Mouse (Mus musculus) spleen, embryonic (tissue): ENCODE results near the gene Hist2h2ab.
"Not testable (repeated sequence)": the region's sequence is repeated elsewhere in the genome, so short reads cannot be mapped to it uniquely, and the experiment has no call there.

Experiments
- CTCF ChIA-PET: fragments of 350-600 bp; sonication (Branson Sonifier 250); formaldehyde crosslinking; loops from one replicate; lab custom pipeline; 2022; lab: Charles Lee

Gene Hist2h2ab

DNA sequence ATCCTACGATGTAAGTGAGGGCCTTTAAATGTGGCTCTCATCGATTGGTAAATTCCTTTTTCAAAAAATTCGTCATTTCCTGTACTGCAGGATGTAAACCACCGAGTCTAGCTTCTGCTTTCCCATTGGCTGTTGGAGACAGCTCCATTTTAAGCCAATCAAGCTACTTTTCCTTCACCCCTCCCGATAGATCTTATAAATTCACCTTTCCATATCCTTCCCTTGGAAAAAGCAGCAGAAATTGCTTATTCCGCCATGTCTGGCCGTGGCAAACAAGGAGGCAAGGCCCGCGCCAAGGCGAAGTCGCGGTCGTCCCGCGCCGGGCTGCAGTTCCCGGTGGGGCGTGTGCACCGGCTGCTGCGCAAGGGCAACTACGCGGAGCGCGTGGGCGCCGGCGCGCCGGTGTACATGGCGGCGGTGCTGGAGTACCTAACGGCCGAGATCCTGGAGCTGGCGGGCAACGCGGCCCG lies at the start of gene Hist2h2ab, which contains the start of gene Bola1:
TSS of gene Hist2h2ab (plus strand) at position 205 of the 470 bp plus-strand sequence.
TSS of gene Bola1 (minus strand) at position 49 of the 470 bp plus-strand sequence.
- CTCF ChIA-PET: interaction anchor here (0.5 kb wide), 1 partner anchor 23 kb away, joined by 9 read pairs; no protein-coding TSS in a partner anchor

DNA sequence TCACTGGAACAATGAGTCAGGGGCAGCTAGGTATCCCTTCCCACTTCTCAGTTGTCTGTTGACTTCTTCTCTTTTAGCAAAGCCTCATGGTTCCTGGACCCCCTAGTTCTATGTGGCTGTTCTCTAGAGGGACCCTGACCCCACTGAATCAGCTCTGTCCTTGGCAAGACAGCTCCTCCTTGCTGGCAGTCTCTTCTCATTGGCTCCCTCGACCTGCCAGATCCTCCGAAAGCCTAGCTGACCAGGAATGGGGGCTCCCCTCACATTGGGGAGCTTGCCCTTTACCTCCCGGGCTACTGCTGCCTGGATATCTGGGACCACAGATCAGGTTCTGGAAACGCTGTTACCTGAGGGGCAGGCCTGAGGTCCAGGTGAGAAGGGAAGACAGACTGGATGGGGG lies 49.4 kb upstream of the Hist2h2ab start:
- CTCF ChIA-PET: interaction anchor here (1.4 kb wide), 1 partner anchor 22 kb away, joined by 3 read pairs; no protein-coding TSS in a partner anchor

DNA sequence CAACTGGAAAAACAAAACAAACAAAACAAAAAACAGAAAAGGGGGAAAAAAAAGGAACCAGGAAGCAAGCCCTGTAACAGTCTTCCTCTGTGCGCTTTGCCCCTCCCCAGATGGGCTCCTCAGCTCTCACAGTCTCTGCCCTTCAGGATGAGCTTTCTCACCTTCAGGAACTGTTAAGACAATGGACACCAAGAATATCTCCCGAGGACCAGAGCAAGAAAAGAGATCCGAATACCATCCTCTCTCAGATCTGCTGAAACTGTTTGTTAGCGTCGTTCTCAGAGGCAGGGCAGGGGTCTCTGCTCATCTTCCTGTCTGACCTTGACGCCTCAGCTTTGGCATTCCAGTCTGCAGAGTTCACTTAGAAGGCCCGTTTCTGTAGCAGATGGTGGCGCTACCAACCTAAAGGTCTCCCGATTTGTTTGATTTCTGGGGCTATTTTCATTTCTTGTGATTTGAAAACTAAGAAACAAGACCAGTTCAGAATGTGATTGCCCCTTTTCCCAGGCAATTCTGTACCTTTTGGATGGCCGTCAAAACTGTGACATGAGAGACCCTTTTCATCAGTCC lies 48.6 kb upstream of the Hist2h2ab start:
- CTCF ChIA-PET: interaction anchor here (1.4 kb wide), 1 partner anchor 23 kb away, joined by 3 read pairs; no protein-coding TSS in a partner anchor

- CTCF ChIA-PET: no interaction called here
These were observed 48.0 kb upstream of the Hist2h2ab start for GRCm38 (mm10) chr3:96171583-96172196.

DNA sequence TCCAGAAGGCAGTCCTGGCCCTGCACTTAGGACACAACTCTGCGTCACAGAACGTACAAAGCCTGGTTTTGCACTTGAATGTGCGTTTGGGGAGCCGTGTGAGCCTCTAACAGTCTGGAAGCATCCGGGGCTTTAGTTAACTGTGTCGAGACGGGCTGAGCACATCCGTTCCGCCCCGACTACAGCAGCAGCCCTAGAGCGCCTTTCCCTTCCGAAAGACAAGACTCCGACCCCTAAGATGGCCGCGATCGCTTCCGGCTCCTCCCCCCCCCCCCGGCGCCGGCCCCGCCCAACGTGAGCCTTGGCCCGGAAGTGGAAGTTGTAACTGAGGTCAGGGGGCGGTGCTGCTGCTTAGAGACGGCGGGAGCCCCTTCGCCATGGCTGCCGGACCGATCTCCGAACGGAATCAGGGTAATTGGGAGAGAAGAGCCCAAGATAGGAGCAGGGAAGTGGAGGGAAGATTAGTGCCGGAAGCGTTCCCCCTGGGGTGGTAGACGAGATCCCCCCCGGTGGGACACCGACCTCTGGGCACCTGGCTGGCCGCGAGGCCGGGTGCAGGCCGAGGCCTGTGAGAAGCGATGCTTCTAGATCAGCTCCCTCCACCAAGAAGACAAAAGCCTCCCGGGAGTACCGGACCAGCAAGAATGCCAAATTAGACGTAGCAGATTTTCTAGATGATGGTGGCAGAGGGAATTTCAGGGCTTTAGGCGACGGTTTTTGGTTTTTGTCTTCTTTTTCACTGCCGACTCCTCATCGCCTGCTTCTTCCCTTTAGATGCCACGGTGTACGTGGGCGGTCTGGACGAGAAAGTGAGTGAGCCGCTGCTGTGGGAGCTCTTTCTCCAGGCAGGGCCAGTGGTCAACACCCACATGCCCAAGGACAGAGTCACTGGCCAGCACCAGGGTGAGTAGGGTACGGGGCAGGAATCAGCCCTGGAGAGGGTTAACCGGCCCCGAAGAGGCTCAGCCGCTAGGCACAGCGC lies 47.2 kb upstream of the Hist2h2ab start, which contains the start of gene Sf3b4:
TSS of gene Sf3b4 (plus strand) at position 136 of the 982 bp plus-strand sequence.
- CTCF ChIA-PET: no interaction called here

GRCm38 (mm10) chr3:96173185-96173584 lies 46.5 kb upstream of the Hist2h2ab start:
- CTCF ChIA-PET: no interaction called here

DNA sequence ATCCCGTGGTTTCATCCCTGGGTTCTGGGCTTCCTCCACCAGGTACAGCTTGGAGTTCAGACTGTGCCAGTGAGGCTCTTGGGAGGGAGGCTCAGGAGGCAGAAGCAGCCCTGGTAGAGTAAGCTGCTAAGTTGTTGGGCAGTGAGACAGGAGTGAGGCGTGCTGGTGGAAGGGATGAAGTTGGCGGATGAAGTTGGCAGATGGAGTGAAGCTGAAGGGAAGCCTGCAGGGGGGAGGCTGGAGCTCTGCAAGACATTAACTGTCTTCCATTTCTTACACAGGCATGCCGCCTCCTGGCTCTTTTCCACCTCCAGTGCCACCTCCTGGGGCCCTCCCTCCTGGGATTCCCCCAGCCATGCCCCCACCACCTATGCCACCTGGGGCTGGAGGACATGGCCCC lies 45.6 kb upstream of the Hist2h2ab start:
- CTCF ChIA-PET: not testable (repeated sequence)

DNA sequence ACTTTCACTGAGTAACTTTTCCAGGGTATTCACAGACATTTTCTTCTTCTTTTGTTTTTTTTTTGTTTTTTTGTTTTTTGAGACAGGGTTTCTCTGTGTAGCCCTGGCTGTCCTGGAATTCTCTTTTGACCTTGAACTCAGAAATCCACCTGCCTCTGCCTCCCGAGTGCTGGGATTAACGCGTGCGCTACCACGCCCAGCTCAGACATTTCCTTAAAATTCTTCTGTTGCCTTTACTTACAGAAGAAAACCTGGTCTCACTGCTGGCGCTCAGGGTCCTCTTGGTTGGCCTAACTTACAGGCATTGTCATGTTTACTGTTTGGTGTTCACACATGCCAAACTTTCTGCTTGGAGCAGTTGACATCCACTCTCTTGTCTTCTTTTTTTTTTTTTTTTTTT lies 44.4 kb upstream of the Hist2h2ab start:
- CTCF ChIA-PET: interaction anchor here (0.6 kb wide), 1 partner anchor 33 kb away, joined by 5 read pairs; no protein-coding TSS in a partner anchor

DNA sequence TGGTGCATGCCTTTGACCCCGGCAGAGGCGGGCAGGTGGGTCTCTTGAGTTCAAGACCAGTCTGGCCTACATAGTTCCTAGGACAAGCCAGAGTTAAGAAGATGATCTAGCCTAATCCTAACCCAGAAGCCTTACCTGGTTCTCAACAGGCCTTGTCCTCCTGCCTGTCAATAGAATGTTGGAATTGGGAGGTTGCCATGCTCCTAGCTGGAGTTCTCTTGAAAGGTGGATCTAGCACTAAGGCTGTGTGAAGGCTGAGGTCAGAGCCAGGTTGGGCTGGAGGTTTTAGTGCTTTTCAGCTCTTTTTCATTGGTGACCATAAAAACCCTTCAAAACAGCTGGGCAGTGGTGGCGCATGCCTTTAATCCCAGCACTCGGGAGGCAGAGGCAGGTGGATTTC lies 41.2 kb upstream of the Hist2h2ab start:
- CTCF ChIA-PET: no interaction called here

DNA sequence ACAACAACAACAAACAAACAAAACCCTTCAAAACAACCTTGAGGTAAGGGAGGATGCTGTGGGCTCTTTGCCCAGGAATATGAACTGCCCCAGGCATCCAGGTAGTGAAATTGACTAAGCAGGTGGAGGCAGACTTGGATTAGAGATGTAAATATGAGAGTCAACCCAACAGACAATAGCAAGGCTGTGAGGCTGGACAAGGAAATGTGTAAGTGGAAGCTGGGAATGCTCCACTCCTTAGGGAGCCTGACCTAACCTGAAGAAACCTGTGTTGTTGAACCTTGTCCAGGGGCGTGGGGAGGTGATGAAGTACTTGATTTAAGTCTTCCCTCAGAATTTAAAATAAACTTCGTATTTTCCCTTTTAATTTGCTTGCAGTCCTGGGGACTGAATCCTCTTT lies 40.8 kb upstream of the Hist2h2ab start:
- CTCF ChIA-PET: interaction anchor here (0.9 kb wide), 1 partner anchor 17 kb away, joined by 3 read pairs; the partner anchor contains the start of gene Mtmr11

DNA sequence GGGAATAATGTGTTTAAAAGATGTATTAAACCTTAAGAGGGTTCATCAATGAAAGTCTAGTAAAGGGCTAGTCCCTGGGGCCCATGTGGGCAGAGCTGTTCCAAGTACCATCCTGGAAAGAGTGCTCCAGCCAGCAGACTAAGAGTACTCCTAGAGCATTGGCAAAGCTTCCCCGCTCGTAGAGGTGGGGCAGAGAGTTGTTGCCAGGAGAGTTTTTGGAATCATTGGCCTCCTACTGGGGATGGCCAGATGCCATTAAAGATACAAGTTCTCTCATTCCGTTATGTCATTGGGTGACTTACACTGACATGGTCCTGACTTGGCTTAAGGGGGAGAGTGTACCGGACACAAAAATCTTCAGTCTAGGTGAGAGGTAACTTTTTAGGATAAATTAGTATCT lies 40.1 kb upstream of the Hist2h2ab start:
- CTCF ChIA-PET: interaction anchor here (0.9 kb wide), 1 partner anchor 17 kb away, joined by 3 read pairs; the partner anchor contains the start of gene Mtmr11

- CTCF ChIA-PET: interaction anchor here (0.6 kb wide), 1 partner anchor 317 kb away, joined by 3 read pairs; no protein-coding TSS in a partner anchor
These were observed 38.8 kb upstream of the Hist2h2ab start, which contains the start of gene Sv2a for GRCm38 (mm10) chr3:96180727-96181477. TSS of gene Sv2a (plus strand) at chr3:96181151.

- CTCF ChIA-PET: interaction anchor here (0.6 kb wide), 1 partner anchor 317 kb away, joined by 3 read pairs; no protein-coding TSS in a partner anchor
These were observed 37.9 kb upstream of the Hist2h2ab start for GRCm38 (mm10) chr3:96181510-96182381.

DNA sequence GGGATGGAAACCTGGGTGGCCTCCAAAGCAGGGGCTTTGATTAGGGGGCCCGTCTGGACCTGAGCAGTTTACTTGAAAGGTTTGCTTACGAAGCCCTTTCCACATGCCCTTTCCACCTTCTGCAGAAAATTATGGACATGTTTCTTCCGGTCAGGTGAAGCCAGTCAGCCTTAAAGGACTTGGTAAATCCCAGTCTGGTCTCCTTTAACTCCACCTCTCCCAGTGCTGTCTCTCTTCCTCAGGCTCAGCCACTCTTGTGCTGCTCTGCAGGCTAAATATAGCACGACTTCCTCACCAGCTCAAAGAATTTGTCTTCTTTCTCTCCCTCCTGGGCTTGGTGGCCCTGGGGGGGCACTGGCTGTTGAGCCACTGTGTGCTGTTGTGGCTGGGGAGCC lies 37.3 kb upstream of the Hist2h2ab start:
- CTCF ChIA-PET: no interaction called here

DNA sequence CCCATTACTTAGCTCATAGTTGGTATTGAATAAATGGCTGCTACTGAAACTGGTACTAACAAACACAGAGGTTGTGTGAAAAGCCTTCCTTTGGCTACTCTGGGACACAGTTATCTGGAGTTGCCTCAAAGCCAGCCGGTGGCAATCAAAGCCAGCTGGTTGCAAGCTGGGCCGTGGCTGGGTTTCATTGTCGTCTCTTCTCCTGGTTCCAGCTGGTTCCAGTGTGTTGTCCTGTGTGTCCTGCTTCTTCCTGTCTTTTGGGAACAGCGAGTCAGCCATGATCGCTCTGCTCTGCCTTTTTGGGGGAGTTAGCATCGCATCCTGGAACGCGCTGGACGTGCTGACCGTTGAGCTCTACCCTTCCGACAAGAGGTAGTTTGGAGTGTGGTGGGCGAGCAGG lies 26.7 kb upstream of the Hist2h2ab start:
- CTCF ChIA-PET: no interaction called here

- CTCF ChIA-PET: no interaction called here
These were observed 24.7 kb upstream of the Hist2h2ab start for GRCm38 (mm10) chr3:96194966-96195365.

GRCm38 (mm10) chr3:96195616-96196313 lies 23.9 kb upstream of the Hist2h2ab start:
- CTCF ChIA-PET: interaction anchor here (0.7 to 1.1 kb wide), 3 partner anchors 8 to 56 kb away, joined by 3 to 4 read pairs (median 3); no protein-coding TSS in a partner anchor

- CTCF ChIA-PET: interaction anchor here (0.5 to 1.1 kb wide), 4 partner anchors 9 to 57 kb away, joined by 3 to 4 read pairs (median 4); no protein-coding TSS in a partner anchor
These were observed 23.1 kb upstream of the Hist2h2ab start for GRCm38 (mm10) chr3:96196437-96197128.
